Mouse (Mus musculus) forebrain, embryonic 16.5 days (tissue): ENCODE data around the gene Prkch. TPM values are rescaled to one million over a fixed set of nuclear protein-coding genes. Genes with fewer than 3 reads are reported as not detected.
A peak's percentile ranks its signal among the peaks of the same experiment; 100 is the strongest.

Source experiments
- ATAC-seq: fragments of 200-750 bp; cut with Nextera tagmentation; 2 replicates; pipeline ENCODE4 v1.8.0; 2017; ENCODE audit warnings: mild to moderate bottlenecking, moderate library complexity
- H3K27ac ChIP-seq: fragments of 300-500 bp; sonication (generic); 2 replicates; pipeline ENCODE4 v1.5.1; 2014; ENCODE audit warnings: low read length, control low read depth
- H3K27me3 ChIP-seq: fragments of 300-500 bp; sonication (generic); replicated peaks from 2 replicates; pipeline ENCODE4 v1.6.1; 2014; ENCODE audit warnings: low read length; ENCODE audit not compliant: control insufficient read depth, insufficient read depth
- H3K36me3 ChIP-seq: fragments of 300-500 bp; sonication (generic); 2 replicates; pipeline ENCODE4 v1.6.1; 2014; ENCODE audit not compliant: control insufficient read depth, insufficient read depth
- H3K4me1 ChIP-seq: fragments of 300-500 bp; sonication (generic); replicated peaks from 2 replicates; pipeline ENCODE4 v1.6.1; 2014; ENCODE audit warnings: low read length; ENCODE audit not compliant: control insufficient read depth, insufficient read depth
- H3K4me2 ChIP-seq: fragments of 300-500 bp; sonication (generic); 2 replicates; pipeline ENCODE4 v1.6.1; 2014; ENCODE audit warnings: mild to moderate bottlenecking, low read length, control low read depth
- H3K4me3 ChIP-seq: fragments of 300-500 bp; sonication (generic); replicated peaks from 2 replicates; pipeline ENCODE4 v1.5.1; 2014; ENCODE audit warnings: mild to moderate bottlenecking, low read length, control low read depth
- H3K9ac ChIP-seq: fragments of 300-500 bp; sonication (generic); replicated peaks from 2 replicates; pipeline ENCODE4 v1.6.1; 2014; ENCODE audit warnings: low read depth, low read length, control low read depth
- H3K9me3 ChIP-seq: fragments of 300-500 bp; sonication (generic); 2 replicates; pipeline ENCODE4 v1.6.1; 2016; ENCODE audit warnings: low read length; ENCODE audit not compliant: control insufficient read depth
- WGBS: fragments of 180-500 bp; shearing (Covaris S2); extraction: QIAGEN DNeasy Blood & Tissue Kit; methylation state at CpG from one replicate; pipeline ENCODE4 v1.1.7; 2014; 5-methylcytosine and 5-hydroxymethylcytosine counted together
- polyA plus RNA-seq: library from polyadenylated mRNA; unstranded; fragments of >200 nt; fragmentation: Nextera tagmentation; extraction: Ambion mirVana; gene quantifications from 2 replicates; pipeline ENCODE4 v1.2.1, GENCODE M21; 2015

Gene Prkch
- polyA plus RNA-seq, 1 experiment from 2014 or later: 4.3 TPM

GRCm38 (mm10) chr12:73810041-73810795 is 225.6 kb downstream of the Prkch start:
- H3K4me2 ChIP-seq: no peak overlapping the region
- 46% methylated on average over 13 of the region's 13 CpGs for WGBS
- no peak overlapping the region for H3K27ac ChIP-seq
- peaks cover 6% of the 10 kb centered on the region for H3K4me1 ChIP-seq
- H3K9ac ChIP-seq: no peak overlapping the region
- peak; percentile 49; the same call in 1 of the 2 replicates for ATAC-seq
- no peaks in the 10 kb centered on the region for H3K36me3 ChIP-seq
- no peaks in the 10 kb centered on the region for H3K27me3 ChIP-seq
- H3K9me3 ChIP-seq: no peaks in the 10 kb centered on the region
- H3K4me3 ChIP-seq: no peak overlapping the region

GRCm38 (mm10) chr12:73810903-73811302 is 226.3 kb downstream of the Prkch start:
- Histone ChIP-seq H3K4me1 (peaks cover 6% of the 10 kb centered on the region), H3K9ac (no peak overlapping the region), H3K27me3 (no peaks in the 10 kb centered on the region), H3K36me3 (no peaks in the 10 kb centered on the region), H3K9me3 (no peaks in the 10 kb centered on the region), H3K4me2 (no peak overlapping the region), H3K4me3 (no peak overlapping the region), H3K27ac (no peak overlapping the region)
- WGBS: 56% methylated on average over 5 of the region's 5 CpGs
- 0 out of 2 replicates have a peak, but pooled peaks have one; percentile 33 for ATAC-seq

GRCm38 (mm10) chr12:73812198-73812597 is 227.6 kb downstream of the Prkch start:
- WGBS: 84% methylated on average over 6 of the region's 6 CpGs
- Histone ChIP-seq H3K27ac (no peak overlapping the region), H3K4me3 (no peak overlapping the region), H3K9ac (no peak overlapping the region), H3K27me3 (no peaks in the 10 kb centered on the region), H3K9me3 (no peaks in the 10 kb centered on the region), H3K36me3 (no peaks in the 10 kb centered on the region), H3K4me2 (no peak overlapping the region), H3K4me1 (peaks cover 6% of the 10 kb centered on the region)
- ATAC-seq: no peak

GRCm38 (mm10) chr12:73813016-73813900 is 228.7 kb downstream of the Prkch start:
- H3K27ac ChIP-seq: no peak overlapping the region
- WGBS: 79% methylated on average over 11 of the region's 11 CpGs
- H3K27me3 ChIP-seq: no peaks in the 10 kb centered on the region
- no peak overlapping the region for H3K4me2 ChIP-seq
- no peak overlapping the region for H3K4me3 ChIP-seq
- no peaks in the 10 kb centered on the region for H3K9me3 ChIP-seq
- H3K4me1 ChIP-seq: peaks cover 6% of the 10 kb centered on the region
- no peak overlapping the region for H3K9ac ChIP-seq
- no peaks in the 10 kb centered on the region for H3K36me3 ChIP-seq
- ATAC-seq: no peak

GRCm38 (mm10) chr12:73814056-73814735 is 229.6 kb downstream of the Prkch start:
- 94% methylated on average over 5 of the region's 5 CpGs for WGBS
- Histone ChIP-seq H3K4me2 (no peak overlapping the region), H3K36me3 (no peaks in the 10 kb centered on the region), H3K4me1 (peaks cover 6% of the 10 kb centered on the region), H3K27me3 (no peaks in the 10 kb centered on the region), H3K9ac (no peak overlapping the region), H3K9me3 (no peaks in the 10 kb centered on the region), H3K27ac (no peak overlapping the region), H3K4me3 (no peak overlapping the region)
- no peak for ATAC-seq

GRCm38 (mm10) chr12:73814897-73815296 is 230.3 kb downstream of the Prkch start:
- 85% methylated on average over 2 of the region's 2 CpGs for WGBS
- Histone ChIP-seq H3K27ac (no peak overlapping the region), H3K27me3 (no peaks in the 10 kb centered on the region), H3K4me1 (peaks cover 6% of the 10 kb centered on the region), H3K4me3 (no peak overlapping the region), H3K36me3 (no peaks in the 10 kb centered on the region), H3K4me2 (no peak overlapping the region), H3K9ac (no peak overlapping the region), H3K9me3 (no peaks in the 10 kb centered on the region)
- ATAC-seq: no peak

GRCm38 (mm10) chr12:73815463-73815862 is 230.9 kb downstream of the Prkch start:
- H3K4me3 ChIP-seq: no peak overlapping the region
- no peak overlapping the region for H3K9ac ChIP-seq
- H3K36me3 ChIP-seq: no peaks in the 10 kb centered on the region
- H3K27me3 ChIP-seq: no peaks in the 10 kb centered on the region
- H3K27ac ChIP-seq: no peak overlapping the region
- no peaks in the 10 kb centered on the region for H3K9me3 ChIP-seq
- no peak overlapping the region for H3K4me2 ChIP-seq
- H3K4me1 ChIP-seq: peaks cover 1% of the 10 kb centered on the region
- WGBS: 61% methylated on average over 4 of the region's 4 CpGs
- ATAC-seq: no peak

- 75% methylated on average over 2 of the region's 2 CpGs for WGBS
- Histone ChIP-seq H3K9me3 (no peaks in the 10 kb centered on the region), H3K4me3 (no peak overlapping the region), H3K9ac (no peak overlapping the region), H3K36me3 (no peaks in the 10 kb centered on the region), H3K27me3 (no peaks in the 10 kb centered on the region), H3K4me2 (no peak overlapping the region), H3K4me1 (no peaks in the 10 kb centered on the region), H3K27ac (no peak overlapping the region)
- ATAC-seq: no peak
Measured at GRCm38 (mm10) chr12:73815892-73816291, 231.3 kb downstream of the Prkch start.

- Histone ChIP-seq H3K9me3 (no peaks in the 10 kb centered on the region), H3K36me3 (no peaks in the 10 kb centered on the region), H3K4me2 (no peak overlapping the region), H3K27ac (no peak overlapping the region), H3K9ac (no peak overlapping the region), H3K4me3 (no peak overlapping the region), H3K27me3 (no peaks in the 10 kb centered on the region), H3K4me1 (no peaks in the 10 kb centered on the region)
- ATAC-seq: no peak
- 85% methylated on average over 1 of the region's 1 CpGs for WGBS
Measured at GRCm38 (mm10) chr12:73816866-73817265, 232.3 kb downstream of the Prkch start.
